Mouse (Mus musculus): ENCODE measurements around the gene Ttc9c. TPM values are rescaled to one million over a fixed set of nuclear protein-coding genes. Genes with fewer than 3 reads are reported as not detected.

The Ttc9c gene
- polyA plus RNA-seq, 1 experiment = 13.2 TPM

GRCm38 (mm10) chr19:8802130-8802821 is 16.9 kb downstream of the Ttc9c start, which contains the start of gene Zbtb3:
Gene Zbtb3, plus strand, starts transcription at chr19:8802555.
- DNase-seq (ENCODE audit: low read depth in 1 of 2, low spot score in 2 of 2) = peak; percentile 91 to 96
- peaks cover 3% of the 10 kb centered on the region for H3K4me1 ChIP-seq (ENCODE audit: control insufficient read depth, insufficient read depth, insufficient read length)
- peak within 1 kb of the TSS; percentile 76 for H3K27ac ChIP-seq (ENCODE audit: insufficient read depth, low read length)
- WGBS = under 1% methylated on average over 30 of the region's 30 CpGs
- TF ChIP-seq POLR2A (IDR thresholded peaks at IDR 0.05; ENCODE audit: low read depth, low read length) (peak; percentile 67), CTCF (IDR thresholded peaks at IDR 0.05; ENCODE audit: extremely low read depth, insufficient read depth, insufficient read length, insufficient replicate concordance) (no peak)
- H3K36me3 ChIP-seq (ENCODE audit: control insufficient read depth, insufficient read depth, low read length) = peaks cover 2% of the 10 kb centered on the region; the same call in 1 of the 2 replicates
- no peaks in the 10 kb centered on the region for H3K27me3 ChIP-seq (ENCODE audit: control insufficient read depth, insufficient read depth, low read length)
- H3K4me3 ChIP-seq (ENCODE audit: extremely low read depth, insufficient read depth, insufficient read length) = peak within 1 kb of the TSS; percentile 79

DNA sequence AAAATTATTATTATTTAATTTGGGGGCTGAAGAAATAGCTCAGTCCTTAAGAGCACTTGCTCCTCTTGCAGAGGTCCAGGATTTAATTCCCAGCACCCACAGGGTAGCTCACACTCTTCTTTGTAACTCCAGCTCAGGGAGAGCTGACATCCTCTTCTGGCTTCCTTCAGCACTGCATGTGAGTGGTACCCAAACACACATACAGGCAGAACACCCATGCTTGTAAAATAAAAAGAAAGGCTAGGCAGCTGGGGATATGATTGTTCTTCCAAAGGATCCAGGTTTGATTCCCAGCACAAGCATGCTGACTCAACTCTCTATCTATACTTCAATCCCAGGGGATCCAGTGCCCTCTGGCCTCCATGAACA is 20.2 kb downstream of the Ttc9c start:
- Histone ChIP-seq H3K4me1 (ENCODE audit: control insufficient read depth, insufficient read depth, insufficient read length) (peaks cover 2% of the 10 kb centered on the region; the same call in 1 of the 2 replicates), H3K27me3 (ENCODE audit: control insufficient read depth, insufficient read depth, low read length) (no peaks in the 10 kb centered on the region), H3K4me3 (ENCODE audit: extremely low read depth, insufficient read depth, insufficient read length) (no peak overlapping the region), H3K36me3 (ENCODE audit: control insufficient read depth, insufficient read depth, low read length) (peaks cover 12% of the 10 kb centered on the region), H3K27ac (ENCODE audit: insufficient read depth, low read length) (no peak overlapping the region)
- no peak for DNase-seq (ENCODE audit: low read depth in 1 of 2, low spot score in 2 of 2)
- TF ChIP-seq POLR2A (IDR thresholded peaks at IDR 0.05; ENCODE audit: low read depth, low read length) (no peak), CTCF (IDR thresholded peaks at IDR 0.05; ENCODE audit: extremely low read depth, insufficient read depth, insufficient read length, insufficient replicate concordance) (no peak)

DNA sequence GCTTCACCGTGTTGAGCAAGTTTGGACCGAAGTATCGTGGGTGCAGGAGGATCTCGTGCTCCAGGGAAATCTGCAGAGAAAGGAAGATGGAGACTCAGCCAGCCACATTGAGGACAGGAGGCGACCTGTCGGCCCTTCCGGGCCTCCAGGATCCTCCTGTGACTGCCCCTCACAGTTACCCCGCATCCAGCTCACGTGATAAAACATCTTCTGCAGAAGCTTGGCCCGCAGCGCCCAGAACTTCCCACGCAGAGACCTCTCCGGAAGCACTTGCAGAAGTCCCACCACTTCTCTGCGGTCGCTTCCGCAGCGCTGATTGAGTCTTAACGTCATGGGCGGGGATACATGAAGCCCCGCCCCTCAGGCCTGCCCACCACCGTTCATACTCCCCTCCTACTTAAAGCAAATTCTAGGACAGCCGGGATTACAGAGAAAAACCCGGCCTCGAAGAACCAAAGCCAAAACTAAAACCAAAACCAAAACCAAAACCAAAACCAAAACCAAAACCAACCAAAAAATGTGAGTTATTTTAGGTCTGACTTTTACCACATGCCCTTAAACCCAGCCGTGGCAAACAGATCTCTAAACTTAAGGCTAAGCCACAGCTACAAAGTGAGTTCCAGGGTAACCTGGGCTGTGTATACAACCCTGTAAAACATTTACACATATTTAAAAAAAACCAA is 20.7 kb downstream of the Ttc9c start, which contains the start of gene Polr2g:
TSS of gene Polr2g (minus strand) at position 314 of the 683 bp plus-strand sequence.
- DNase-seq (ENCODE audit: low read depth in 1 of 2, low spot score in 2 of 2) = peak; percentile 83 to 87
- Histone ChIP-seq H3K36me3 (ENCODE audit: control insufficient read depth, insufficient read depth, low read length) (peaks cover 17% of the 10 kb centered on the region), H3K27ac (ENCODE audit: insufficient read depth, low read length) (peak within 1 kb of the TSS; percentile 75), H3K27me3 (ENCODE audit: control insufficient read depth, insufficient read depth, low read length) (no peaks in the 10 kb centered on the region), H3K4me1 (ENCODE audit: control insufficient read depth, insufficient read depth, insufficient read length) (peaks cover 2% of the 10 kb centered on the region; the same call in 1 of the 2 replicates), H3K4me3 (ENCODE audit: extremely low read depth, insufficient read depth, insufficient read length) (peak within 1 kb of the TSS; percentile 77)
- WGBS = under 1% methylated on average over 25 of the region's 25 CpGs
- no peak for TF ChIP-seq CTCF (IDR thresholded peaks at IDR 0.05; ENCODE audit: extremely low read depth, insufficient read depth, insufficient read length, insufficient replicate concordance)
- TF ChIP-seq POLR2A (IDR thresholded peaks at IDR 0.05; ENCODE audit: low read depth, low read length) = peak; percentile 60

DNA sequence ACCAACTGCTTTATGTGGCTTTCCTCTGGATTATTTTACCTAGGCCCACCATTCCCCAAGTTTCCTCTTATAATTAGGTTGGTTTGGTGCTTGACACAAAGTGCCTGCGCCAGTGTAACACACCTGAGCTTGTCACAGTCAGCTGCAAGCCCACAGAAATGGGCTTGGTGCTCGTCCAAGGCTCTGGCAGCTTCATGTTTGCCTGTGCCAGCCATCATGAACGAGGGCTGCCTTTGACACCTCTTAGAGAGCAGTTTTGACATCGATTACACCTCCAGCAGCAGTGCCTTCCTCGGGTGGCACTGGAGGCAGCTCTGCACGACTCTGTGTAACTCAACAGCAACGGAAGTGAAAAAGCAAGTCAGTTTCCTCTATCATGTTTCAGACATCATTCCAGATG is 29.0 kb downstream of the Ttc9c start:
- Histone ChIP-seq H3K27ac (ENCODE audit: insufficient read depth, low read length) (no peak overlapping the region), H3K4me1 (ENCODE audit: control insufficient read depth, insufficient read depth, insufficient read length) (peaks cover 4% of the 10 kb centered on the region; the same call in 1 of the 2 replicates), H3K27me3 (ENCODE audit: control insufficient read depth, insufficient read depth, low read length) (no peaks in the 10 kb centered on the region), H3K4me3 (ENCODE audit: extremely low read depth, insufficient read depth, insufficient read length) (no peak overlapping the region), H3K36me3 (ENCODE audit: control insufficient read depth, insufficient read depth, low read length) (peaks cover 16% of the 10 kb centered on the region)
- 78% methylated on average over 7 of the region's 7 CpGs for WGBS
- no peak for TF ChIP-seq POLR2A (IDR thresholded peaks at IDR 0.05; ENCODE audit: low read depth, low read length)
- no peak for TF ChIP-seq CTCF (IDR thresholded peaks at IDR 0.05; ENCODE audit: extremely low read depth, insufficient read depth, insufficient read length, insufficient replicate concordance)
- no peak for DNase-seq (ENCODE audit: low read depth in 1 of 2, low spot score in 2 of 2)

DNA sequence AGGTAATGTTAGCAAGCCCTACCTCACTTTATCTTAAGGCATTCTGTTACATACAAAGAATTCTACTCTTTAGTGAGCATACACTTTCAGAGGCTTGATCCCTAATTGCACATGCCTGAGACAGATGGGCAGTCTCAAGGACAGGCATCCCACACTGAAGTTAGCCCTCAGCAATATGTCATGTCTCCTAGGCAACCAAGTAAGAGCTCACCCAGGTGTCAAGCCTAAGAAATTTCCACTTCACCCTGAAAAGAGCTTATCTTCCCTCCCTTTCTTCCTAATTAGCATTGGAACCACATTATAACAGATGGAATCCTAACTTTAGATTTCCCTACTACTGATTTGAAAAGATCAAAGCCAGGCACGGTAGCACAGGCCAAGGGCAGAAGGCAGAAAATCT is 30.0 kb downstream of the Ttc9c start:
- TF ChIP-seq POLR2A (IDR thresholded peaks at IDR 0.05; ENCODE audit: low read depth, low read length) (no peak), CTCF (IDR thresholded peaks at IDR 0.05; ENCODE audit: extremely low read depth, insufficient read depth, insufficient read length, insufficient replicate concordance) (no peak)
- DNase-seq (ENCODE audit: low read depth in 1 of 2, low spot score in 2 of 2) = no peak
- H3K36me3 ChIP-seq (ENCODE audit: control insufficient read depth, insufficient read depth, low read length) = peaks cover 12% of the 10 kb centered on the region
- 71% methylated on average over 1 of the region's 1 CpGs for WGBS
- no peaks in the 10 kb centered on the region for H3K27me3 ChIP-seq (ENCODE audit: control insufficient read depth, insufficient read depth, low read length)
- no peak overlapping the region for H3K27ac ChIP-seq (ENCODE audit: insufficient read depth, low read length)
- peaks cover 4% of the 10 kb centered on the region; the same call in 1 of the 2 replicates for H3K4me1 ChIP-seq (ENCODE audit: control insufficient read depth, insufficient read depth, insufficient read length)
- H3K4me3 ChIP-seq (ENCODE audit: extremely low read depth, insufficient read depth, insufficient read length) = no peak overlapping the region

GRCm38 (mm10) chr19:8788521-8788920 is 30.6 kb downstream of the Ttc9c start:
- no peak for DNase-seq (ENCODE audit: low read depth in 1 of 2, low spot score in 2 of 2)
- Histone ChIP-seq H3K27ac (ENCODE audit: insufficient read depth, low read length) (no peak overlapping the region), H3K4me1 (ENCODE audit: control insufficient read depth, insufficient read depth, insufficient read length) (peaks cover 4% of the 10 kb centered on the region; the same call in 1 of the 2 replicates), H3K36me3 (ENCODE audit: control insufficient read depth, insufficient read depth, low read length) (peaks cover 6% of the 10 kb centered on the region), H3K4me3 (ENCODE audit: extremely low read depth, insufficient read depth, insufficient read length) (no peak overlapping the region), H3K27me3 (ENCODE audit: control insufficient read depth, insufficient read depth, low read length) (no peaks in the 10 kb centered on the region)
- no peak for TF ChIP-seq CTCF (IDR thresholded peaks at IDR 0.05; ENCODE audit: extremely low read depth, insufficient read depth, insufficient read length, insufficient replicate concordance)
- TF ChIP-seq POLR2A (IDR thresholded peaks at IDR 0.05; ENCODE audit: low read depth, low read length) = no peak
- 87% methylated on average over 3 of the region's 3 CpGs for WGBS

All from spleen, adult 2 months (tissue).